Mouse (Mus musculus): ENCODE data around the gene Arid1b. TPM values are rescaled to one million over a fixed set of nuclear protein-coding genes. Genes with fewer than 3 reads are reported as not detected.

Arid1b gene
- total and polyA plus RNA-seq, 3 experiments: 6.1 to 12.4 (median 9.7) TPM

- TF ChIP-seq IRF4 (IDR thresholded peaks at IDR 0.05; ENCODE audit: low read depth, low read length) (no peak), POLR2AphosphoS2 (IDR thresholded peaks at IDR 0.05; ENCODE audit: low read depth, low read length) (no peak), USF1 (IDR thresholded peaks at IDR 0.05; ENCODE audit: low read depth, low read length) (no peak), POLR2A (IDR thresholded peaks at IDR 0.05; ENCODE audit: low read depth, low read length) (no peak), NRF1 (IDR thresholded peaks at IDR 0.05; ENCODE audit: low read depth, low read length) (no peak), JUN (IDR thresholded peaks at IDR 0.05; ENCODE audit: insufficient read depth, low read depth, low read length) (no peak), PAX5 (IDR thresholded peaks at IDR 0.05; ENCODE audit: low read length) (no peak), ZC3H11A (IDR thresholded peaks at IDR 0.05; ENCODE audit: low read depth, low read length) (no peak), RAD21 (IDR thresholded peaks at IDR 0.05; ENCODE audit: low read depth, low read length) (no peak), JUND (conservative IDR thresholded peaks at IDR 0.05; ENCODE audit: low read depth, low read length) (no peak), EP300 (IDR thresholded peaks at IDR 0.05; ENCODE audit: low read length) (no peak), ZNF384 (IDR thresholded peaks at IDR 0.05; ENCODE audit: low read depth, low read length) (no peak), MYC (IDR thresholded peaks at IDR 0.05; ENCODE audit: low read depth, low read length) (no peak), USF2 (conservative IDR thresholded peaks at IDR 0.05; ENCODE audit: low read depth, low read length) (no peak), CHD2 (IDR thresholded peaks at IDR 0.05; ENCODE audit: low read length) (no peak), ELF1 (IDR thresholded peaks at IDR 0.05; ENCODE audit: low read depth, low read length) (no peak), E2F4 (IDR thresholded peaks at IDR 0.05; ENCODE audit: insufficient replicate concordance, low read depth, low read length) (no peak)
- Histone ChIP-seq H3K27ac (ENCODE audit: insufficient read depth, low read depth) (no peak overlapping the region), H3K79me2 (replicated peaks; ENCODE audit: control insufficient read depth, extremely low read depth, insufficient read depth, poor library complexity, severe bottlenecking) (no peaks in the 10 kb centered on the region), H3K4me3 (replicated peaks in 1 of 3; ENCODE audit: low read depth in 2 of 3, low read length in 2 of 3, poor library complexity in 1 of 3) (no peak overlapping the region), H3K27me3 (replicated peaks) (no peaks in the 10 kb centered on the region), H3K36me3 (replicated peaks in 1 of 2; ENCODE audit: control insufficient read depth in 1 of 2, insufficient read depth in 1 of 2, low read length in 1 of 2) (no peaks in the 10 kb centered on the region), H3K9ac (ENCODE audit: insufficient read depth, low read depth) (no peak overlapping the region), H3K9me3 (replicated peaks; ENCODE audit: low read length) (peaks cover 3% of the 10 kb centered on the region), H3K4me2 (ENCODE audit: insufficient read depth, low read depth, poor library complexity, severe bottlenecking) (no peak overlapping the region), H3K4me1 (ENCODE audit: control insufficient read depth in 1 of 2, insufficient read depth in 2 of 2) (no peaks in the 10 kb centered on the region)
- in situ Hi-C loops (cut with MboI; ENCODE audit: low pct_ligation_motif_present, low pct_unique_long_range_greater_than_20kb, low sequenced_read_pairs): no loop called here
- dilution Hi-C loops (cut with MboI; ENCODE audit: extremely low pct_ligation_motif_present, extremely low pct_unique_long_range_greater_than_20kb, low sequenced_read_pairs): no loop called here
- DNase-seq (ENCODE audit: extremely low read depth): no peak
Measured at GRCm38 (mm10) chr17:5372951-5373350, 378.8 kb downstream of the Arid1b start.

- Histone ChIP-seq H3K27ac (ENCODE audit: insufficient read depth, low read depth) (no peak overlapping the region), H3K79me2 (replicated peaks; ENCODE audit: control insufficient read depth, extremely low read depth, insufficient read depth, poor library complexity, severe bottlenecking) (no peaks in the 10 kb centered on the region), H3K4me3 (replicated peaks in 1 of 3; ENCODE audit: low read depth in 2 of 3, low read length in 2 of 3, poor library complexity in 1 of 3) (no peak overlapping the region), H3K36me3 (replicated peaks in 1 of 2; ENCODE audit: control insufficient read depth in 1 of 2, insufficient read depth in 1 of 2, low read length in 1 of 2) (no peaks in the 10 kb centered on the region), H3K9ac (ENCODE audit: insufficient read depth, low read depth) (no peak overlapping the region), H3K27me3 (replicated peaks) (peaks cover 2% of the 10 kb centered on the region), H3K4me1 (ENCODE audit: control insufficient read depth in 1 of 2, insufficient read depth in 2 of 2) (no peaks in the 10 kb centered on the region), H3K4me2 (ENCODE audit: insufficient read depth, low read depth, poor library complexity, severe bottlenecking) (0 out of 2 replicates have a peak overlapping the region, but pooled peaks have one; percentile 5), H3K9me3 (replicated peaks; ENCODE audit: low read length) (no peaks in the 10 kb centered on the region)
- no peak for DNase-seq (ENCODE audit: extremely low read depth)
- TF ChIP-seq BHLHE40 (IDR thresholded peaks at IDR 0.05; ENCODE audit: low read depth, low read length) (no peak), PAX5 (IDR thresholded peaks at IDR 0.05; ENCODE audit: low read length) (no peak), GABPA (IDR thresholded peaks at IDR 0.05; ENCODE audit: insufficient replicate concordance, low read depth, low read length) (no peak), NRF1 (IDR thresholded peaks at IDR 0.05; ENCODE audit: low read depth, low read length) (no peak), IRF4 (IDR thresholded peaks at IDR 0.05; ENCODE audit: low read depth, low read length) (no peak), CHD2 (IDR thresholded peaks at IDR 0.05; ENCODE audit: low read length) (no peak), MYC (IDR thresholded peaks at IDR 0.05; ENCODE audit: low read depth, low read length) (no peak), KAT2A (IDR thresholded peaks at IDR 0.05; ENCODE audit: insufficient replicate concordance, low read length) (no peak), E2F4 (IDR thresholded peaks at IDR 0.05; ENCODE audit: insufficient replicate concordance, low read depth, low read length) (no peak), MEF2A (IDR thresholded peaks at IDR 0.05; ENCODE audit: borderline replicate concordance, low read depth, low read length) (no peak), CHD1 (IDR thresholded peaks at IDR 0.05; ENCODE audit: low read depth, low read length) (no peak), JUN (IDR thresholded peaks at IDR 0.05; ENCODE audit: insufficient read depth, low read depth, low read length) (no peak), NELFE (IDR thresholded peaks at IDR 0.05; ENCODE audit: low read depth, low read length) (no peak), ZC3H11A (IDR thresholded peaks at IDR 0.05; ENCODE audit: low read depth, low read length) (no peak), SIN3A (IDR thresholded peaks at IDR 0.05; ENCODE audit: low read length) (no peak), ZMIZ1 (IDR thresholded peaks at IDR 0.05; ENCODE audit: low read depth, low read length) (no peak), MXI1 (IDR thresholded peaks at IDR 0.05; ENCODE audit: low read depth, low read length) (no peak), ETS1 (conservative IDR thresholded peaks at IDR 0.05; ENCODE audit: low read depth, low read length) (no peak)
- in situ Hi-C loops (cut with MboI; ENCODE audit: low pct_ligation_motif_present, low pct_unique_long_range_greater_than_20kb, low sequenced_read_pairs) (loop anchor here (25.0 kb wide), 1 partner anchor 590 kb away; no protein-coding TSS in a partner anchor), dilution Hi-C loops (cut with MboI; ENCODE audit: extremely low pct_ligation_motif_present, extremely low pct_unique_long_range_greater_than_20kb, low sequenced_read_pairs) (no loop called here)
Measured at GRCm38 (mm10) chr17:5377151-5377929, 383.2 kb downstream of the Arid1b start.

Data from CH12.LX (cell line).